Mouse (Mus musculus) embryo, embryonic 11.5 days (tissue): ENCODE measurements around the gene Tgds.
"Not testable (repeated sequence)": the region's sequence is repeated elsewhere in the genome, so short reads cannot be mapped to it uniquely, and the experiment has no call there.

Experiments
- DNase-seq: peaks from one replicate; pipeline ENCODE4 v3.0.0-alpha.2; 2012; ENCODE audit warnings: low read depth, low spot score

Gene Tgds

DNA sequence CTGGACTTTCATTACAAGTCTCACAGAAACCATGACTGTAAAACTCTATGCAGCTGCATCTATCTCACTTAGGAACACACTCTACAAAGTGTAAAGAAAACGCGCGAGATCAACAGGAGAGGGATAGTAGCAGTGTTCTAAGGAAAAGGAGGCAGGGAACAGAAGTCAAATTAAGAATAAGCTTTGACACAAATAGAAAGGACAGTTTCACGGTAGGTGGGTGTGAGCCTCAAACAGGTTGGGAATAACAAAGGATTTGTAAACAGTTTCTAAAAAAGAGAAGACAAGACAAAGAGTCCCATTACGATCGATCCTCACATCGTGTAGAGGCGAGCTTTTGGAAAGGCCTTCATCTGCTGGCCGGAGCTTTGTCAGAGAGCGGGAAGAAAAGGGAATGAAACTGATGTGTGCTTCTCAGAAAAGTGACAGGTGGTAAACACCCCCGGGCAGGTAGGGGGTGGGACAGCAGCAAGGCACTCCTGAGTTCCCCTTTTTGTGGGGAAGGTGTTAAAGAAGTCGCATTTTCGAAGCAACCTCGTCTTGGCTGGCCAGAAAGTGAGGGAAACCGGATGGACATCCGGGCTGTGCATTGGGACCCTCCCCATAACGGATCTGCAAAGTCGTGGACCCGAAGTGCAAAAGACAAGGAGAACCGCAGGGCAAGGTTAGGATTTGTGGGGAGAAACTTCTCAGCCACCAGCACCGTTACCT lies 469 bp downstream of the Tgds start:
- no peak for DNase-seq

DNA sequence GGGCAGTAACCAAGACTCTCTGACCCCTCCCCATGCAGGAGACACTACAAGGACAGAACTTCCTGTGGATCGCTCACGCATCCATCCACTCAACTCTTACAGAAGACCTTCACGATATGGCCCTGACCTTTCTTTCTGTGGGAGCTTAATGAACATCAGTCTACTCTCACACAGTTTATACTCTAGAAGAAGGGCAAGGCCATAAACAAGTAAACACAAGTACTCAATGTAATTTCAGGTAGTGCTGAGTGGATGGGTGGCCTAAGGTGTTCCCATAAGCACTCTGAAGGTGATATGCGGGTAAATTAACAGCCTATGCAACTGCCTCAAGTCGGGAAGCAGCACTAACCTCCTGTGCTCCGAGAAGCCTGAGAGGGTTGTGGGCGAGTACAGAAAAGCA lies 1.1 kb downstream of the Tgds start:
- DNase-seq = no peak

DNA sequence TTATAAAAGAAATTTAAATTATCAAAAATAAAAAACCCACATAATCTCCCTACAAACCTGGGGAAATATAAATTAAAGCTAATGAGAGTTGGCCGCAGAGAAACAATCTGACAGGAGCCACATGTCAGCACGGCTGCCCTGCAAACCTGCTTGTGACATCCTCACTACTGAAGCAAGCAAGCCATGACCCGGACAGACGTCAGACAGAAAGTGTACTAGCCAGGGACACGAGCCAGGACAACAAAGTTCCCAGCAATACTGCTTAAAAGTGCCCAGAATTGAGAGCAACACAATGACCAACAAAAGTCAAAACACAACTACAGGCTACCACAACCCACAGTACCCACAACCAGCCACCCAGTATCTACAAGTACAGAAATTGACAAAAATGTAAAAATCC lies 6.3 kb downstream of the Tgds start:
- DNase-seq = no peak

DNA sequence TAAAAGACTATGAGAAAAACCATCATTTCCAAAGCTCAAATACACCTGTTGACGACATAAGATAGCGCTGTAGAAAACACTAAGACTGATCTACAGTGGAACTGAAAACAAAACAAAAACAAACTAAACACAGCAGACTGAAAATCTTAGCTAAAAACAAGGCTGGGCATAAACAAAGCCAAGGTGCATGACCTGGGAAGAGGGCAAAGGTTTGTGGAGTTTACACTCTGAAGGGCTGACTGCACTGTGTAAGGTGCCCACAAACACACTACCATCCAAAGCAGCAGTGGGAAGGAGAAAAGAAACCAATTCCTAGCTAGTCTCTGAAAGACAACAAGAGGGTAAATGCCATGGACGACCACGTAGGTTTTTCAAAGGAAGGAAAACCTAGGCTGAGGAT lies 7.8 kb downstream of the Tgds start:
- DNase-seq = no peak

DNA sequence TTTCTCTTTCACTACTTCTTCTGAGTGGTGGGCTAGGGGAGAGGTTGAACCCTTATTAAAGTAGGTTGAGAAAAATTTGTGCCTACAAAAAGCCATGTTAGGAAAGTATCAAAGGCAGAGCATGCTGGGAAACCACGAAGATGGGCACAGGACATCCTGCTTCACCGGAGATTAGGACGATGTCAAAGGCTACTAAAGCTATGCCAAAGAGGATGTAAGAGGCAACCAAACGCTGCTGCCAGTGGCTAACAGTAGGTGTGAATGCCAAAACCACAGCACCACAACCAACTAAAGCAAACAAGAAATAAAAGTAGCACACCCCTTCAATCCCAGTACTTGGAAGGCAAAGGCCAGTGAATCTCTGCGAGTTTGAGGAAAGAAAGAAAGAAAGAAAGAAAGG lies 8.4 kb downstream of the Tgds start:
- DNase-seq = no peak

DNA sequence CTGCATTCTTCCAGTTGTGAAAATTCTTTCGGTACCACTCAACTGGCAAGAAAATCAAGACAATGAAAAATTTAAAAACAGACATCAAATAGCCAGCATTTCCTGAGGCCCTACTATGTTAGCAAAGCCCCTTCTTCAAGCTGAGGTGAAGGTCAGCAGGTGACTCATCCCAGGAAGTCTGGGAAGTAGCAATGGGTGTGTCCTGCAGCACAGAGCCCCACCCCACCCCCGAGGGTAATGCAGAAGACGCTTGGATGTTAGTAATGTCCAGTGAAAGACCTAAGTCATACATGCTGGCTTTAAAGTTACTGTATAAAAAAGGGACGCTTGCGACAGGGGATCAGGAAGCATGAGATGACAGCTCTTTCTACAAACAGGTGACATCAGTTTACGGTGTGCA lies 19.4 kb downstream of the Tgds start:
- DNase-seq = no peak

DNA sequence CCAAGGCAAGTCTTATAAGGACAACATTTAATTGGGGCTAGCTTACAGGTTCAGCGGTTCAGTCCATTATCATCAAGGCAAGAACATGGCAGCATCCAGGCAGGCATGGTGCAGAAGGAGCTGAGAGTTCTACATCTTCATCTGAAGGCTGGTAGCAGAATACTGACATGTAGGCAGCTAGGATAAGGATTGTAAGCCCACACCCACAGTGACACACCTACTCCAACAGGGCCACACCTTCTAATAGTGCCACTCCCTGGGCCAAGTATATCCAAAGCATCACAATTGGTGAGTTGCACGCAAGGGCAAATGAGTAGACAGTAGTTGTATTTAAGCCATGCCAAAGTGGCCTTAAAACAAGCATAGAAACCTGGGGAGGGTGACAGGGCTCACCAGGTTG lies 25.1 kb downstream of the Tgds start:
- DNase-seq = not testable (repeated sequence)

DNA sequence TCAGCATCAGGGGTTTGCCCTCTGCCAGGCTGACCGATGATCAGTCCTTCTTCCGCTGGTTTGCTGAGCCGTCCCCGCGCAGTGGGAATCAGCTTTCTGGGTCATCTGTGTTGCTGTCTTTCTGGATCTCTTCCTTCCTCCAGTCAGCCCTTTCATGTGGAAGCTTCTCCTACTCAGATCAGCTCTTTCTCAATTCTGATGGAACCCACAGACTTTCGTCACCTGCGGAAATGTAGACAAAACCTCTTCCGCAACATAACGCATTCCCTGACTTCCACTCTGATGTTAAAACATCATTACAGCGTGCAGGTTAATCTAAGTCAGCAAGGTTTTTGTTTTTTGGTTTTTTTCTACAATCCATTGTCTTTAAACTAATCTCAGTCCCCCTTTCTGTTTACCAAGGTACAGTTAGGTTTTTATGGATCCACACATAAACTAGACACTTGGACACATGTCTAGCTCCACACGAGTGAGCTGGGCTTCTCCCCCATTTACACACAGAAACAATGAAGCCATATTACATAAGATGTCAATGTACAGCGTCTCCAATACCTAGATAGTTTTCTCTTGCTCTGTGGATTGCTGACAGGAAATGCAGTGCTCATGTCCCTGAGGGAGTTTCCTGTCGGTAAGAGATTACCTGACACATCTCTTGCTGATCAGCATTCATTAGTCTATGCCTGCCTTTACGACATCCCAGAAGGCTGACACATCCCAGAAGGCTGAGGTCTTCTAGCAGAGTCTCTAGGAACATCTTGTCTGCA lies 31.1 kb downstream of the Tgds start:
- DNase-seq = no peak

DNA sequence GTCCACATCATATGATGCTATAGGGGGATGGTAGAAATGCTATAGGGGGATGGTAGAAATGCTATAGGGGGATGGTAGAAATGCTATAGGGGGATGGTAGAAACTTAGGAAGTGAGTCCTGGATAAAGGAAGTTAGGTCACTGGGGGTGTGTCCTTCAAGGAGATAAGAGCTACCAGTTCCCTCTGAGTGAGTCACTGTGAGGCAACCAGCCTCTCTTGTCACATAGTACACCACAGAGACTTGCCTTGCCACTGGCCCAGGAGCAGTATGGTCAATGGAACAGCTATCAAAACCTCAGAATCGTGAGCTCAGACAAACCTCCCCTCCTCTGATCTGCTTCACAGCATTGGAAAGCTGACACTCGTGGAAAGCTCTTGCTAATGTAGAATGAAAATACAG lies 34.3 kb downstream of the Tgds start:
- DNase-seq = no peak

DNA sequence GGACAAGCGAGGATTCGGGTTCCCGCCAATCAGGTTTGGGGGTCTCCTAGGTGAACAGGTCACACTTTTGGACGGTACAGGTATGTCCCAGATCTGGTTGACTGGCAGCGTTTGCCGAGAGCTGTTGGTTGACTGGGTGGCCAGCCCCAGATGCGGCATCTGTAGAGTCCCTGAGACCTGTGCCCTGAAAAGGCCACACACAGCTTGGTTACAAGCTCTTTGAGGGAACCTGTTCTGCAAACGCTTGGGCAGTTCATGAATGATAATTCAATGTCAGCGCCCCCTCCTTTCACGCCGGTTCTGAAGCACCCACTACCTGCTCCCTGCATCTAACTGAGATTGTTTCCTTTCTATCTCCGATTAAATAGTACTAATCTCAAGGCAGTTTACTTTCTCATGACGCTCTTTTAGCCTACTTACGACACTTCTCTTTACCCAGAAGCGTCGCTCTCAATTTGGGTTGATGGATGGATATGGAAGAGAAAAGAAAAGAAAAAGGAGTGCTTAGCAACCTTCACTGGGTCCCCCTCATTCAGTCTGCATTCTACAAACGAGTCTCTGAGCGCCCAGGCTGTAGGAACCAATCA lies 42.7 kb downstream of the Tgds start:
- peak; percentile 11 for DNase-seq

DNA sequence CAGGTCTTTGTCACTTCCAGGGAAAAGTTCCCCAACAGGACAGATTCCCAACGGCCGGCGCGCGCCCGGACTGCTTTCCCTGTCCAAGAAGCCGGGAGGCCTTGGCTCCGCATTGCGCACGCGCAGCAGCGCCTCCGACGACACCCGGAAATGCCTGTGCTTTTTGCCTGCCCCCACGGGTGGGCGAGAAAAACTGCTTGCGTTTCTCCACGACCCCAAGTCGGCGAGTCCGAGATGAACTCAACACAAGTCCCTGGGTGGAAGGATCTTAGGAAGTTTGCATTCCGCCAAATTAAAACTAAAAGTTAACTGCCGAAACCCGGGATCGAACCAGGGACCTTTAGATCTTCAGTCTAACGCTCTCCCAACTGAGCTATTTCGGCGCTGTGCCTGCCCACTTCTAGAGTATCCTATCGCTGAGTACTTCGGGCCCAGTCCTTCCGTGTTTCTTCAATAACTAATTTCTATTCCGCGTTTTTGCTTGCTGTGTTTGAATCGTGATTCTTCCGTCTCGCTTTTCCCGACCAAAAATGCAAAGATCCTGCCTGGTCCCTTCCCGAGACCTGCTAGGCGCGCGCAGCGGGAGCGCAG lies 43.2 kb downstream of the Tgds start:
- peak; percentile 84 for DNase-seq

DNA sequence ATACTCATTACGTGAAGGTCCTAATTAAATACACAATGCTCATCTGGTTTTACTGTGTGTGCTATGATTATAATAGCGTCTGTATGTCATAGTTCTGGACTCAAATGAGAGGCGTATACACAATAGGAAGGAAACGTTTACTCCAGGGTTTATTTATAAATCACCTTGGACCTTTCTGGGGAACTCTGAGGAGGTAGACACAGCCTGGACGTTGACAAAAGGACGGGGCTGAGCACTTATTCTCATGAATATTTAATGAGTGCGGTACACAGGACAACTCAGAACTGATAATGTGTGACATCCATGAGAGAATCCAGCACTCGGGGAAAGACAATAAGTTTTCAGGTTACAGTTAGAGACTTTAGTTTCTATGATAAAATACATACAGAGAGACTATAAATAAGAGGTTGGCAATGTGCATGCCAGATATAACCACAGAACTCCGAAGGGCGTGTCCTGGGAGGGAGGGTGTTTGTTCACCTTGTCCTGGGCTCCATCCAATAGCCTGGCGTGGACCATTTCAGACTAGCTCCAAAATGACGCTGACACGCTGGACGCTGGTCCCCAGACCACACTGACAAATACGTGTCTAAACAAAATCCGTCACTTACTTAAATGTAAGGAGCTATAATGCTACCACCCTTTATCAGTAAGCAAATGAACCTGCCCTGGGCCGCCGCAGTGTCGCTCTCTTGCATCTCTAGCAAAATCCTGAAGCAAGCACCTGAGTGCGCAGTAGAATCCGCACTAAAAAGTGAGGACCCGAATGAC lies 43.9 kb downstream of the Tgds start:
- DNase-seq = no peak

DNA sequence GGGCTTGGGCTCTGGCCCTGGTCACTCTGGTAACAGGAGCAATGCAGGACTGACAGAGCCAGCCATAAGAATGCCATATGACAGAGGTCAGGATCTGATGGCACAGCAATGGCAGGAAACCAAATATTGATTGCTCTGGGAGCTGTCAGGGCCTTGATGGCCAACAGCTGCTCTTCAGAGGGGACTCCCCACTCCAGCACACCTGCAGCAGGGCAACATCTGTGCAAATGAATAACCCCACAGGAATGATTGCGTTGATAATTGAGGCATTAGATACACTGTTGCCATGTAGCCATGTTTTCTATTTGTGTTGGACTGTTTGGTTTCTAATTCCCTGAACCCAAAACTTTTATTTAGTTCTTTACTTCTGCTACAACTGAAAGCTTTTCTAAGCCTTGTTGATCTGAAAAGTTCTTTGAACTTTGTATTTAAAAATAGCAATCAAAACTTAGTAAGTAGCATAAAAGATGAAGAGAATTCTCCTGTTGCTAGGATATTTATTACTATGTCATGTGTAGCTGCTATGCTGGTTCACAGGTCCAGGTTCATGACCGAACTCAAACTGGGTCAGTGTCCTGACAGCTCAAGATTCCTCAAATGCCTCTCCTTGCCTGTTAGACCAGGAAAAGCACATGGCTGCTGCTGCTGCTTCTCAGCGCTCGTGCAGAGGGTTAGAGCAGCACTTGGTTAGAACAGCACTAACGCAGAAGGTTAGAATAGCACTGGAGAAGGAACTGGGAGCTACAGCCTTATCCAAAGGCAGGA lies 46.1 kb downstream of the Tgds start:
- DNase-seq = no peak

DNA sequence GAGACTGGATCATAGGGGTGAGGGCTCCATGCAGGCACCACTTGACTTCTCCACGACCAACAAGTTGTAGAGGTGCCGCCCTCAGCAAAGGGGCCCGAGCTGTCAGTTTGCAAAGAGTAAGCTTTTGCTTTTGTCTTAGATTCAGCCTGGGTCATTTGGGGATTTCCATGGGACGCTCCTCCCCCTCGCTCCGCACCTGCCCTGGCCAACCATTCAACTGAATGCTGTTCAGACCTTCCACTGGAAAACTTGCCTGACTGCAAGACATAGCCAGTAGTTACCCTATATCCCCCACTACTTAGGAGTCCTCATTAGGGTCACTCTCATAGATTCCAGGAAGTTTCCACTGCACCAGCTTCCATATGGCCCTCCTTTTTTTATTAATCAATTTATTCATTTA lies 48.7 kb downstream of the Tgds start:
- DNase-seq = no peak

DNA sequence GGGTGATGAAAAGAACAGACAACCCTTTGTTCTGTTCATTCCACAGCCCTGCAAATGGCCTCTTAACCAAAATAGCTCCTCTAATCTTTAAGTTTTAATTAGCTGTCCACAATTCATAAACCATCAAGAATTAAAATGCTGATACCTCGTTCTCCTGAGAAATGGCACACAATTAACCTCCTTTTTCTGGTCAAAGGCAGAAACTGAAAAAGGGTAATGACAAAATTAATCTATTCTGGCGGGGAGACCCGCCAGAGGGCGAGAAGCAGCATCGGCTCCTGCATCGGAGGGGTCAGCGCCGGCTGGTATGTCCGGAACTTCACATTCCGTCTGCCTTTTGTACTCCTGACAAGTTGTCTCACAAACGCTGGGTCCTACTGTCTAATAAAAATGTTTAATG lies 51.9 kb downstream of the Tgds start:
- DNase-seq = no peak

DNA sequence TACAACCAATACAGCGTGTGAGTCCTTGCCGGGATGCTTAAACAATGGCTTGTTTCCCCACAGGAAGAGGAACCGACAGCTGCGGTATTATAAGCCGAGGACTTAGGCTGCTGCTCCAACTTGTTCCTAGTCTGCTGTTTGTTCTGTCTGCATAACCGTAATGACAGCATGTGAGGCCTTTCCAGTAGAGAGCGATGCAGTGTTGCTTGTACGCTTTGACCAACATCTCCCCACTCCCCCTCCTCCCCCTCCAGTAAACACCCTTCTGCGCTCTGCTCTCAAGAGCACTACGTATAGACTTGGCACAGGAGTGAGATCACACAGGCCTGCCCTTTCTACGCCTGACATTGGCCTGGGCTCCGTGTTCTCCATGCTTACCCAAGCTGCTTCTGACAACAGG lies 62.5 kb downstream of the Tgds start:
- DNase-seq = no peak

DNA sequence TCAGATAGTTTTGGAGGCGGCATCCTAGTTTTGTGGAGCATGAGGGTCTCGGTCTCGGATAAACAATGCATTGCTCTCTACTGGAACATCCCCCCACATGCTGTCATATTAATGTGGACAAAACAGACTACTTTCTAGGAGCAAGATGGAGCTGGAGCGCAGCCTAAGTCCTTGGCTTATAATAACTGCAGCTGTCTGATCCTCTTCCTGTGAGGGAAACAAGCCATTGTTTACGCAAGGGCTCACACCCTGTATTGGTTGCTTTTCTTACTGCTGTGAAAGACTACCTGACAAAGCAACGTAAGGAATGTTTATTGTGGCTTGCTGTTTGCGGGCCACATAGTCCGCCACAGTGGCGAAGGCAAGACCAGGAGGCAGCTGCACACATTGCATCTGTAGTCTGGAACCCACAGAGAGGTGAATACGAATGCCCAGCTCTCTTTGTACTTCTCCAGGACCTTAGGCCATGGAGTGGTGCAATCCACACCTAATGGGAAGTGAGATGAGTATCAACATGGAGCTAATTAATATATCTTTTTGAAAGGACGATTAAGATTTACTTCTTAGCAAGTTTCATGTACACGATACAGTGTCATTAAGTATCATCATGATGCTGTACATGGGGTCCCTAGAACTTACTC lies 63.0 kb downstream of the Tgds start:
- DNase-seq = no peak
